24 mouse cellular contexts compared by ENCODE assay signal in genomic region chr7:107496923-107497322, GRCm38 (mm10).
DNase-seq lines count a peak whose midpoint lies in the region; ATAC-seq lines count a peak whose summit lies in the region.
"Had no signal": no experiment of that assay in that cellular context is flagged by ENCODE, and none has a peak within 500 bp of the region (broad histone marks: within the 10 kb centered on the region; RNA-seq: fewer than 3 reads in every experiment).

No protein-coding gene starts in this region.

- H3K36me3 ChIP-seq in forebrain, embryonic 14.5 days (ENCODE audit: control insufficient read depth, insufficient read depth, low read length): no peaks in the 10 kb centered on the region
- H3K36me3 ChIP-seq in forebrain, embryonic 12.5 days (replicated peaks): no peaks in the 10 kb centered on the region
- H3K36me3 ChIP-seq: heart, embryonic 15.5 days; hindbrain, embryonic 13.5 days; kidney, embryonic 15.5 days; limb, embryonic 15.5 days; midbrain, embryonic 13.5 days had no signal

- H3K4me1 ChIP-seq in forebrain, embryonic 14.5 days (ENCODE audit: control insufficient read depth, insufficient read depth, low read length): no peaks in the 10 kb centered on the region
- peaks cover 7% of the 10 kb centered on the region; the same call in 1 of the 2 replicates for H3K4me1 ChIP-seq in forebrain, embryonic 12.5 days
- H3K4me1 ChIP-seq: heart, embryonic 15.5 days; hindbrain, embryonic 13.5 days; kidney, embryonic 15.5 days; limb, embryonic 15.5 days; megakaryocyte, embryonic 14.5 days had no signal

- intact Hi-C loops in left cerebral cortex, postnatal 25 days (cut with DNase I): no loop called here

- H3K9me3 ChIP-seq in forebrain, embryonic 14.5 days (replicated peaks; ENCODE audit: control insufficient read depth, low read length): no peaks in the 10 kb centered on the region
- no peaks in the 10 kb centered on the region for H3K9me3 ChIP-seq in forebrain, embryonic 12.5 days
- H3K9me3 ChIP-seq: heart, embryonic 15.5 days; hindbrain, embryonic 13.5 days; kidney, embryonic 15.5 days; limb, embryonic 15.5 days; megakaryocyte, embryonic 14.5 days; midbrain, embryonic 13.5 days had no signal

- H3K27me3 ChIP-seq in forebrain, embryonic 14.5 days (replicated peaks; ENCODE audit: control insufficient read depth, insufficient read depth, low read length): no peaks in the 10 kb centered on the region
- H3K27me3 ChIP-seq in forebrain, embryonic 12.5 days: no peaks in the 10 kb centered on the region
- H3K27me3 ChIP-seq: heart, embryonic 15.5 days; hindbrain, embryonic 13.5 days; kidney, embryonic 15.5 days; limb, embryonic 15.5 days; midbrain, embryonic 13.5 days had no signal

- 73% methylated on average over 7 of the region's 7 CpGs for WGBS in forebrain, embryonic 14.5 days
- 77% methylated on average over 7 of the region's 7 CpGs for WGBS in forebrain, embryonic 12.5 days

- no peak overlapping the region for H3K27ac ChIP-seq in forebrain, embryonic 14.5 days (ENCODE audit: low read depth, low read length)
- no peak overlapping the region for H3K27ac ChIP-seq in forebrain, embryonic 12.5 days
- H3K27ac ChIP-seq: heart, embryonic 15.5 days; hindbrain, embryonic 13.5 days; kidney, embryonic 15.5 days; limb, embryonic 15.5 days; liver, embryonic 14.5 days; midbrain, embryonic 13.5 days had no signal

- H3K4me3 ChIP-seq in forebrain, embryonic 14.5 days (ENCODE audit: low read depth, low read length): no peak overlapping the region
- H3K4me3 ChIP-seq in forebrain, embryonic 12.5 days (replicated peaks): no peak overlapping the region
- H3K4me3 ChIP-seq: heart, embryonic 15.5 days; hindbrain, embryonic 13.5 days; kidney, embryonic 15.5 days; limb, embryonic 15.5 days; megakaryocyte, embryonic 14.5 days; midbrain, embryonic 13.5 days had no signal

- H3K9ac ChIP-seq in forebrain, embryonic 14.5 days (ENCODE audit: low read length): no peak overlapping the region
- H3K9ac ChIP-seq in forebrain, embryonic 12.5 days: no peak overlapping the region
- H3K9ac ChIP-seq: heart, embryonic 15.5 days; hindbrain, embryonic 13.5 days; kidney, embryonic 15.5 days; limb, embryonic 15.5 days; liver, embryonic 14.5 days; lung, embryonic 14.5 days; midbrain, embryonic 13.5 days had no signal

- no peak for ATAC-seq in forebrain, embryonic 14.5 days
- no peak for ATAC-seq in forebrain, embryonic 12.5 days (ENCODE audit: low FRiP score)

- DNase-seq in forebrain, embryonic 14.5 days (ENCODE audit: low spot score): peak; percentile 10
- peak; percentile 13 to 27 for DNase-seq in frontal cortex, postnatal 36 days (ENCODE audit: low spot score in 2 of 2)
- DNase-seq in frontal cortex, postnatal 14 days (ENCODE audit: low spot score in 2 of 2): no peak
- DNase-seq in left cerebral cortex, postnatal 25 days (ENCODE audit: low spot score in 2 of 2): peak; percentile 12 to 37
- no peak for DNase-seq in left cerebral cortex, adult 11 months (ENCODE audit: low spot score)
- DNase-seq in MN1 (ENCODE audit: low spot score): no peak
- DNase-seq: adrenal gland, postnatal 25 days; cerebellum, adult 11 months; cerebellum, postnatal 14 days; gastrocnemius, postnatal 36 days; heart, postnatal 36 days; kidney, adult 11 months; kidney, postnatal 36 days; lung, embryonic 14.5 days; thymus, adult 2 months; thymus, postnatal 4 days had no signal

- no peak overlapping the region for H3K4me2 ChIP-seq in forebrain, embryonic 14.5 days (ENCODE audit: low read length)
- H3K4me2 ChIP-seq in forebrain, embryonic 12.5 days: no peak overlapping the region
- H3K4me2 ChIP-seq: heart, embryonic 15.5 days; hindbrain, embryonic 13.5 days; kidney, embryonic 15.5 days; limb, embryonic 15.5 days; lung, embryonic 14.5 days; midbrain, embryonic 13.5 days had no signal

Comparison
In these comparisons a context has a peak if more than half of its experiments do, and no peak if none do; other contexts are left out.
1. DNase-seq: peak in forebrain, embryonic 14.5 days (single experiment), frontal cortex, postnatal 36 days (2 of 2) and left cerebral cortex, postnatal 25 days (2 of 2); none in frontal cortex, postnatal 14 days (0 of 2), left cerebral cortex, adult 11 months (single experiment) and MN1 (single experiment).